Mouse (Mus musculus): ENCODE measurements around the gene Fbxo21.

DNA sequence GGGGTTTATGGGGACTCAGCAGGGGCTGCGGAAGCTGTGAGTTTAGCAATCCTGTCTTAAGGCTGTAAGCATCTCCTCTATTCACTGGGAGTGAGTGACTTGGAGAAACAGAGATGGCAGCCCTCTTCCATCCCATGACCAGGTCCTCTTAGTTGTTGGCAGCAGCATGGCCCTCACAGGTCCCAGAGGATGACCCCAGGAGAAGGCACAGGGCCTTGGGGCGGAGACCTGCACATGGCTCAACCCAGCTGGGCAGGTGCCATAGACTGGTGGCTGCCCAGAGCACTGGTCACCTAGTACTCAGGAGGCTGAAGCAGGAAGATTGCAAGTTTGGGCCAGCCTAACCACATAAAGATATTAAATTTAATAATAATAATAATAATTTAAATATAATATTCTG, 39.1 kb downstream of the Fbxo21 start:
- TF ChIP-seq CTCF (IDR thresholded peaks at IDR 0.05; ENCODE audit: control insufficient read depth, insufficient read depth, low read length) = no peak
- no peak for TF ChIP-seq POLR2A (IDR thresholded peaks at IDR 0.05; ENCODE audit: borderline replicate concordance, control insufficient read depth, low read depth, low read length)
